Mouse (Mus musculus): ENCODE results near the gene Fubp1. TPM values are rescaled to one million over a fixed set of nuclear protein-coding genes. Genes with fewer than 3 reads are reported as not detected.

The Fubp1 gene
- polyA plus RNA-seq (2012; rRNA removed): 263 and 343 TPM in 2 replicates

GRCm38 (mm10) chr3:152209967-152210634, at the start of gene Fubp1, which contains the start of gene Dnajb4:
TSS of gene Fubp1 (plus strand) at chr3:152210422.
TSS of gene Dnajb4 (minus strand) at chr3:152210302.

GRCm38 (mm10) chr3:152166099-152166423, 44.2 kb upstream of the Fubp1 start, which contains the start of gene Gipc2:
TSS of gene Gipc2 (minus strand) at chr3:152166230.

GRCm38 (mm10) chr3:152266036-152266421, 55.8 kb downstream of the Fubp1 start, which contains the start of gene Nexn:
TSS of gene Nexn (minus strand) at chr3:152266350.

Other genes with a start within 250 kb of the Fubp1 start
- 1.8 and 3.5 TPM in 2 replicates for gene Gipc2, start 44.2 kb upstream of the Fubp1 start, polyA plus RNA-seq (2012; rRNA removed)
- 17.7 and 21.7 TPM in 2 replicates for gene Dnajb4, start 120 bp upstream of the Fubp1 start, polyA plus RNA-seq (2012; rRNA removed)
- gene Nexn, start 55.9 kb downstream of the Fubp1 start, polyA plus RNA-seq (2012; rRNA removed): 7.8 and 9.2 TPM in 2 replicates
- gene Miga1, start 130.0 kb downstream of the Fubp1 start, polyA plus RNA-seq (2012; rRNA removed): 18.2 and 24.3 TPM in 2 replicates
- gene Usp33, start 136.1 kb downstream of the Fubp1 start, polyA plus RNA-seq (2012; rRNA removed): 70.4 and 102 TPM in 2 replicates
- gene Zzz3, start 185.1 kb downstream of the Fubp1 start, polyA plus RNA-seq (2012; rRNA removed): 33.6 and 43.0 TPM in 2 replicates